Mouse (Mus musculus) stomach, postnatal 0 days (tissue): ENCODE results near the gene Galnt9. TPM values are rescaled to one million over a fixed set of nuclear protein-coding genes. Genes with fewer than 3 reads are reported as not detected.
A peak's percentile ranks its signal among the peaks of the same experiment; 100 is the strongest.

Source experiments
- ATAC-seq: fragments of 200-750 bp; cut with Nextera tagmentation; 2 replicates; pipeline ENCODE4 v1.8.0; 2017; ENCODE audit not compliant: low FRiP score, low TSS enrichment
- DNase-seq: peaks from one replicate; pipeline ENCODE4 v3.0.0-alpha.2; 2016; ENCODE audit warnings: low spot score
- H3K27ac ChIP-seq: fragments of 300-500 bp; sonication (generic); replicated peaks from 2 replicates; pipeline ENCODE4 v1.5.1; 2014; ENCODE audit warnings: mild to moderate bottlenecking, control low read depth
- H3K27me3 ChIP-seq: fragments of 300-500 bp; sonication (generic); 2 replicates; pipeline ENCODE4 v1.6.1; 2014; ENCODE audit warnings: low read length; ENCODE audit not compliant: control insufficient read depth, insufficient read depth
- H3K36me3 ChIP-seq: fragments of 300-500 bp; sonication (generic); 2 replicates; pipeline ENCODE4 v1.6.1; 2014; ENCODE audit warnings: low read length, mixed read lengths; ENCODE audit not compliant: control insufficient read depth, insufficient read depth
- H3K4me1 ChIP-seq: fragments of 300-500 bp; sonication (generic); replicated peaks from 2 replicates; pipeline ENCODE4 v1.6.1; 2014; ENCODE audit warnings: antibody characterized with exemption; ENCODE audit not compliant: control insufficient read depth, insufficient read depth
- H3K4me2 ChIP-seq: fragments of 300-500 bp; sonication (generic); replicated peaks from 2 replicates; pipeline ENCODE4 v1.6.1; 2014; ENCODE audit warnings: low read depth, mild to moderate bottlenecking, control low read depth, moderate library complexity
- H3K4me3 ChIP-seq: fragments of 300-500 bp; sonication (generic); 2 replicates; pipeline ENCODE4 v1.5.1; 2014; ENCODE audit warnings: low read depth, low read length, control low read depth
- H3K9ac ChIP-seq: fragments of 300-500 bp; sonication (generic); 2 replicates; pipeline ENCODE4 v1.6.1; 2014; ENCODE audit warnings: mild to moderate bottlenecking, low read length, control low read depth, mixed read lengths
- H3K9me3 ChIP-seq: fragments of 300-500 bp; sonication (generic); 2 replicates; pipeline ENCODE4 v1.6.1; 2016; ENCODE audit warnings: low read length; ENCODE audit not compliant: control insufficient read depth
- CTCF ChIP-seq: IDR thresholded peaks from 2 replicates; pipeline ENCODE4 v1.5.1; 2016; ENCODE audit warnings: antibody characterized with exemption, low read depth, mild to moderate bottlenecking, moderate library complexity
- EP300 ChIP-seq: optimal IDR thresholded peaks from 2 replicates; pipeline ENCODE3; 2016; ENCODE audit warnings: antibody characterized with exemption
- WGBS: fragments of 180-500 bp; shearing (Covaris S2); extraction: QIAGEN DNeasy Blood & Tissue Kit; methylation state at CpG from one replicate; pipeline ENCODE4 v1.1.7; 2014; 5-methylcytosine and 5-hydroxymethylcytosine counted together
- polyA plus RNA-seq: library from polyadenylated mRNA; unstranded; fragments of >200 nt; fragmentation: Nextera tagmentation; extraction: Ambion mirVana; gene quantifications from 2 replicates; pipeline ENCODE4 v1.2.1, GENCODE M21; 2015

Gene Galnt9
- polyA plus RNA-seq, 1 experiment from 2014 or later = 0.29 TPM

- ATAC-seq (no peak), DNase-seq (peak; percentile 71)
- no peaks in the 10 kb centered on the region for H3K36me3 ChIP-seq
- no peaks in the 10 kb centered on the region for H3K4me1 ChIP-seq
- H3K9ac ChIP-seq = no peak overlapping the region
- no peaks in the 10 kb centered on the region for H3K9me3 ChIP-seq
- WGBS = 4% methylated on average over 8 of the region's 8 CpGs
- no peak overlapping the region for H3K4me2 ChIP-seq
- TF ChIP-seq EP300 = no peak
- no peak for TF ChIP-seq CTCF
- no peak overlapping the region for H3K27ac ChIP-seq
- no peak overlapping the region for H3K4me3 ChIP-seq
- H3K27me3 ChIP-seq = no peaks in the 10 kb centered on the region
Measured at GRCm38 (mm10) chr5:110558368-110558767, 14.2 kb downstream of the Galnt9 start.

- TF ChIP-seq EP300 = no peak
- TF ChIP-seq CTCF = no peak
- 84% methylated on average over 8 of the region's 8 CpGs for WGBS
- no peak overlapping the region for H3K27ac ChIP-seq
Measured at GRCm38 (mm10) chr5:110559679-110560078, 15.5 kb downstream of the Galnt9 start.

GRCm38 (mm10) chr5:110562741-110563326 is 18.7 kb downstream of the Galnt9 start:
- H3K27ac ChIP-seq = no peak overlapping the region
- no peaks in the 10 kb centered on the region for H3K27me3 ChIP-seq
- TF ChIP-seq EP300 (no peak), CTCF (no peak)
- H3K36me3 ChIP-seq = no peaks in the 10 kb centered on the region
- no peak overlapping the region for H3K4me3 ChIP-seq
- H3K4me1 ChIP-seq = no peaks in the 10 kb centered on the region
- H3K9ac ChIP-seq = no peak overlapping the region
- no peaks in the 10 kb centered on the region for H3K9me3 ChIP-seq
- H3K4me2 ChIP-seq = no peak overlapping the region
- no peak for DNase-seq
- no peak for ATAC-seq
- WGBS = 74% methylated on average over 16 of the region's 16 CpGs

More at GRCm38 (mm10) chr5:110559679-110560078, 15.5 kb downstream of the Galnt9 start:
- no peaks in the 10 kb centered on the region for H3K27me3 ChIP-seq
- no peak overlapping the region for H3K4me2 ChIP-seq
- DNase-seq (no peak), ATAC-seq (no peak)
- H3K4me1 ChIP-seq = no peaks in the 10 kb centered on the region
- H3K36me3 ChIP-seq = no peaks in the 10 kb centered on the region
- no peaks in the 10 kb centered on the region for H3K9me3 ChIP-seq
- H3K9ac ChIP-seq = no peak overlapping the region
- H3K4me3 ChIP-seq = no peak overlapping the region

DNA sequence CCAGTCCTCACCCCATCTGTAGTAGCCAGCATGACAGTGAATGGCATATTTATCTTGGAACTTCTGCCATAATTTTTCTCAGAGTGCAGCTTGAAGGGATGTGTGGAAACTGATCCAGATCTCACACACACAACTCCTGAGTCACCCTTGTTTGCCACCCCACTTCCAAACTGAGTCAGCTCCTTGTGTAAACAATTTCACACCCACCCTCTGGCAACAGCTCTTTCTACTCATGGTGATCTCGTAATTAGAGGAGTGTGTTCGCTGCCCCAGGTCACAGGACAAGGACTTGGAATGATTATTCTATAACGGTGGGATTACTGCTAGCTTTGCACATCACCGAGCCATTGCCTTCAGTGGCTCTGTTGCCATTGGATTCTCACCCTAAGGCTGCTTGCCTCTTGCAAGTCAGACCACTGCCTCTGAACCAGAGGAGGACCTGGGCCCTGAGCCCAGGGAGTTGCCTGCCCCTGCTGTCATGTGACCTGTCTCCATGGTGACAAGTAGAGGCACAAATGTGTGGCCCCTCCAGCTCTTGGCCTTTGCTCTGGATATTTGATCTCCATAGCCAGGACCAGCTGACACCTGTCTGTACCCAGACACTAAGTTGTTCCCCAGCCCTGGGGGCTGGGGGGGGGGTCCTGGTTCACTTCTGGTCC is 21.0 kb downstream of the Galnt9 start:
- TF ChIP-seq EP300 (no peak), CTCF (no peak)
- Histone ChIP-seq H3K9me3 (no peaks in the 10 kb centered on the region), H3K4me3 (no peak overlapping the region), H3K27ac (no peak overlapping the region), H3K27me3 (no peaks in the 10 kb centered on the region), H3K4me1 (no peaks in the 10 kb centered on the region), H3K9ac (no peak overlapping the region), H3K4me2 (no peak overlapping the region), H3K36me3 (no peaks in the 10 kb centered on the region)
- ATAC-seq (peak; percentile 79), DNase-seq (peak; percentile 24)
- 26% methylated on average over 4 of the region's 4 CpGs for WGBS

DNA sequence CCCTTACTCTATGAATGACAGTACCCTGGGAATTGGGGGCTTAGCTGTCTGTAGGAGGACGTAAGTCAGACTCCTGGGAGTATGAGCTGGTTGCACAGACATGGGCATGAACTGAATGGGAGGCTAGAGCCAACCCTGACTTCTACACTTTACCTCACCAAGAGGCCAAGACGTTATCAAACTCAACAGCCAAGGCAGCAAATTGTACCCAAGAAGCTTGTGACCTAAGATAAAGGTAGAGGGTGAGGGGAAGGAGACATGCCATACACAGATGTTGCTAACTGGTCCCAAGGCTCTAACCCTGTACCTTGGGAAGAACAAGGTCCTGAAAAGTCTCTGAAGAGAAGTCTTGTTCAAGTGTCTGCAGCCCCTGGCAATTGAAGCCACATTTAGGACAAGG is 23.4 kb downstream of the Galnt9 start:
- no peak for DNase-seq
- H3K27ac ChIP-seq = no peak overlapping the region
- H3K36me3 ChIP-seq = no peaks in the 10 kb centered on the region
- H3K4me1 ChIP-seq = no peaks in the 10 kb centered on the region
- no peak overlapping the region for H3K4me2 ChIP-seq
- H3K9me3 ChIP-seq = no peaks in the 10 kb centered on the region
- no peak overlapping the region for H3K9ac ChIP-seq
- no peaks in the 10 kb centered on the region for H3K27me3 ChIP-seq
- TF ChIP-seq CTCF (no peak), EP300 (no peak)
- no peak for ATAC-seq
- no peak overlapping the region for H3K4me3 ChIP-seq
- WGBS = 80% methylated on average over 2 of the region's 2 CpGs

DNA sequence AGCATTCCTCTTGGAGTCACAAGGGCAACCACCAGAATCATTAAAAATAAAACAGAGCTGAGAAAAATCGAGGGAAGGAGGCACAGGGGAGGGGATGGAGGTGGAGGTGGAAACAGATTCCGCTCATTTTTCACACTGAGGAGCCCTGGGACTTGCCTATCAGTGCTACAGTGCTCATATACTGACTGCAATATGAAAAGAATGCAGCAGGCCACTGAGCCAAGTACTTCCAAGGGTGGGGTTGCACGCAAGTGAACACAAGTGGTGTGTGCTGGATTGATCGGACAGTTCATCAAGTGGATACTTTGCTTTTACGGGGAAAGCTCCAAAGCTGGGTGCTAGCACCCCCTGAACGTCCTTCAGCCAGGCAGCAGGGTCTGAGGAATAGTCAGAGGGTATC is 30.7 kb downstream of the Galnt9 start:
- no peaks in the 10 kb centered on the region for H3K27me3 ChIP-seq
- DNase-seq = no peak
- H3K9ac ChIP-seq = no peak overlapping the region
- H3K4me1 ChIP-seq = no peaks in the 10 kb centered on the region
- no peak overlapping the region for H3K4me2 ChIP-seq
- WGBS = 59% methylated on average over 6 of the region's 6 CpGs
- no peak overlapping the region for H3K4me3 ChIP-seq
- no peaks in the 10 kb centered on the region for H3K9me3 ChIP-seq
- no peak for ATAC-seq
- H3K27ac ChIP-seq = no peak overlapping the region
- TF ChIP-seq CTCF (no peak), EP300 (no peak)
- H3K36me3 ChIP-seq = no peaks in the 10 kb centered on the region
